Mouse (Mus musculus) small intestine, adult 2 months (tissue): ENCODE data around the gene Fam229b.

ENCODE experiments used
- CTCF ChIP-seq: fragments of 200-500 bp; IDR thresholded peaks from 2 replicates; pipeline ENCODE4 v1.5.1; 2012; ENCODE audit warnings: low read depth, mild to moderate bottlenecking, control low read depth, inconsistent platforms, low read length, moderate library complexity, mixed read lengths; ENCODE audit not compliant: insufficient replicate concordance, insufficient read length; ENCODE audit errors: extremely low read depth
- POLR2A ChIP-seq: fragments of 200-500 bp; IDR thresholded peaks from 2 replicates; pipeline ENCODE4 v1.6.1; 2012; ENCODE audit warnings: low read depth, mild to moderate bottlenecking, control low read depth, inconsistent platforms, low read length, moderate library complexity

- TF ChIP-seq CTCF (no peak), POLR2A (no peak)
Observed at GRCm38 (mm10) chr10:39121412-39121811, 12.3 kb downstream of the Fam229b start.
